Mouse (Mus musculus) gastrocnemius, adult 8-10 months (tissue): Measurements from ENCODE around the gene Hjurp. TPM values are rescaled to one million over a fixed set of nuclear protein-coding genes. Genes with fewer than 3 reads are reported as not detected.
A peak's percentile ranks its signal among the peaks of the same experiment; 100 is the strongest.

Experiments
- DNase-seq, 2 experiments: peaks; one replicate each; pipeline ENCODE4 v3.0.0; 2022; ENCODE audit warnings: low spot score in 2 of 2
- total RNA-seq, 4 experiments: library from RNA; stranded (reverse); gene quantifications; 2 replicates each; pipeline ENCODE4 v1.2.4; 2022

Hjurp gene
- total RNA-seq, 4 experiments from 2014 or later: 4.4 to 6.3 (median 4.7) TPM

DNA sequence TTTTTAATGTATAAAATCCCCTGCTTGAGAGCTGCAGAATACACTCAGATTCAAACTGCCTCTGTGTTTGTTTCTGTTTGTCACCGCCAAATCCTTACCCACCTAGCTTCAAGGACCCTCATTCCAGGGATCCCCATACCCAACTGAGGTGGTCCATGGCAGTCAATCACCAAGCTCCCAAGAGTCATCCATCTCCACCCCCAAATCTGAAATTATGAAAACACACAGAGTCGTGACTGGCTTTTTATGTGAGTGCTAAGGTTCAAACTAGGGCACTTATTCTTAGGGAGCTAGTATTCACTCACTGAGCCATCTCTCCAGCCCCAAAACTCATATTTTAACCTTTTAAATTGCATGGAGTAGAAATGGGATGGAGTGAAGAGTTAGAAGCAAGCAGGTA is 52.1 kb downstream of the Hjurp start:
- peak in 1 of 2 experiments; percentile 1 for DNase-seq

DNA sequence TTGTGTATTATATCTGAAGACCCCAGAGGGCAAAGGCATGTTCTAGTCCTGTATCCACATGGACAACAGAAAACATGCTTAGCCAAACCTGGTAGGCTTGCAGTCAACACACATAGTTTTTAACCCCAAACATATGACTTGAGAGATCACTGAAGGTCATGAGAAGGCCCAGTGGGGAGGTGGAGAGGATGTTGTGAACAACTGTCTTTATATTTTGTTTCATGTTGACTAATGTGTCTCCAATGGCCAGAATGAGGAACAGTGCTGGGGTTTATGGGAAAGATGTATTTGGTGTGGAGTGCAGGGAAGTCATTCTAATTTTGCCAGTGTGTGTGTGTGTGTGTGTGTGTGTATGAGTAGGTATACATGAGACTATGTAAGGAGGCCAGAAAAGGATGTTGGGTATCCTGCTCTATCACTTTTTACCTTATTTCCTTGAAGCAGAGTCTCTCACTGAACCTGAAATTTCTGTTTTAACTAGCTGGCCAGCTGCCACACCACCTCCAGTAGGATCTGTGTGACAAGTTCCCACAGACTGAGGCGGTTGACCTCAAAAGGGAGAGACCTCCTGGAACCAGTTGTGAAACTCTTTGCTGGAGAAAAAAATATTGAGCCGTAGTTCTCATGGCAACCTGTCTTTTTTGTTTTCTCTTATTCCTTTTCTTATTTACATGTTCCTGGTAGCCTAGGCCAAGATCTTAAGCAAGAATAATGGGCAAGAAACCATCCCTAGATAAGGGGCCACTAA is 53.2 kb downstream of the Hjurp start:
- peak in 1 of 2 experiments; percentile 2 for DNase-seq

GRCm38 (mm10) chr1:88223591-88223990 is 53.8 kb downstream of the Hjurp start:
- peak; percentile 5 to 6 for DNase-seq

DNA sequence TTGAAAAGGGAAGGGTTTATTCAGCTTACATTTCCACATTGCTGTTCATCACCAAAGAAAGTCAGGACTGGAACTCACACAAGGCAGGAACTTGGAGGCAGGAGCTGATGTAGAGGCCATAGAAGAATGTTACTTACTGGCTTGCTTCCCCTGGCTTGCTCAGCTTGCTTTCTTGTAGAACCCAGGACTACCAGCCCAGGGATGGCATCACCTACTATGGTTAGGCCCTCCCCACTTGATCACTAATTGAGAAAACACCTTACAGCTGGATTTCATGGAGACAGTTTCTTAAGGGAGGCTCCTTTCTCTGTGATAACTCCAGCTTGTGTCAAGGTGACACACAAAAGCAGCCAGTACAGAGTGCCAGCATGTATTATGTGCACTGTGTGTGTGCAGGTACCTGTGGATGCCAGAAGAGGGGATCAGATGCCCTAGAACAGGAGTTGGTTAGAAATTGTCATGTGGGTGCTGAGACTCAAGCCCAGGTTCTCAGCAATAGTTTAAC is 54.4 kb downstream of the Hjurp start:
- DNase-seq: peak in 1 of 2 experiments; percentile 6

- no peak for DNase-seq
These were observed 55.2 kb downstream of the Hjurp start for GRCm38 (mm10) chr1:88222216-88222615.

DNA sequence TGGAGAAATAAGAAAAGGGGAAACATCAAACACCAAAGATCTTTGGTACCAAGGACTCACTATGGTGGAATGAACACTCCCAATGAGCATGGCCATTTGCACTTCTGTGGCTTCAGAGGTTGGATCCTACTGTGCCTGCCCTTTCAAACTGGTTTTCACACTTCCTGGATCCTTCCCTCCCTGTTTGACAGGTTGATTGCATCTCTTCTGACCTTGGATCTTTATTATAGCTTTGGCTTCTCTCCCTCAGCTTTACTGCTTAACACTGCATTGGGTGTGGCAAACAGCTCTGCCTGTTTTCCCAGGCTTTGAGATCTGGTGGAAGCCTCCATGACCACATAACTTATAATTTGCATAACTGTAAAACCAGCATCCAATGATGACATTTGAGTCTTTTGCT is 57.1 kb downstream of the Hjurp start:
- no peak for DNase-seq

DNA sequence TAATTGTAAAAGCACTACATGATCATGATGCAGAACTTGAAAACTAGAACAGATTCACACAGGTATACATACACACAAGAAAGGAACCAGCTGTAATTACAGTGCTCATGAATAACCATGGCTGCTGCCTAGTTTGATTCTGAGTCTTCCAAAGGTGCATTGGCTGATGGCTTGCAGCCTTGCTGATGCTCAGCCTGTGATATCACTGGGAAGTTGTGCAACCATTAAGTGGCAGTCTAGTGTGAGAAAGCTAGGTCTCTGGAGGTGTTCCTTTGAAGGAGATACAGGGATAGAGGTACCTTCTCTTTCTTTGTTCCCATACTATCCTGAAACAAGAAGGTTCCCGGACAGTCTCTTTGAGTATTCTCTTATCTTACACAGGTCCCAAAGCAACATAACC is 58.4 kb downstream of the Hjurp start:
- no peak for DNase-seq

DNA sequence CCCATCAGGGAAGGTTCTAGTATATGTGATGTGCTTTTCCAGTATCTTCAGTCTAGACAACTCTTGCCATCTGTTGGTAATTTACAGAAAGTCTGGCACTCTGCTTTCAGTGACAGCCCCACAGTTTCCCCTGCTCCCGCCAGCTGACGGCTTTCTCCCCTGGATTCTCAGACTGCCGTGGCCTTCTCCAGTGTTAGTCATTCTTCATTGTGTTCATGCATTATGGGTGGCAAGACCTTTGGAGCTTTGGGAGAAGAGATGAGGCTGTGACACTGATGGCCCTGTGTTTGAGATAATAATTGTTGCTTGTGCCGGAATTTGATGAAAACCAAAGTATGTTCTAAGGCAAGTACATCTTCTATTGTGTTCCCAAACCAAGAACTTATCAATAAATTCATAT is 58.8 kb downstream of the Hjurp start:
- no peak for DNase-seq

DNA sequence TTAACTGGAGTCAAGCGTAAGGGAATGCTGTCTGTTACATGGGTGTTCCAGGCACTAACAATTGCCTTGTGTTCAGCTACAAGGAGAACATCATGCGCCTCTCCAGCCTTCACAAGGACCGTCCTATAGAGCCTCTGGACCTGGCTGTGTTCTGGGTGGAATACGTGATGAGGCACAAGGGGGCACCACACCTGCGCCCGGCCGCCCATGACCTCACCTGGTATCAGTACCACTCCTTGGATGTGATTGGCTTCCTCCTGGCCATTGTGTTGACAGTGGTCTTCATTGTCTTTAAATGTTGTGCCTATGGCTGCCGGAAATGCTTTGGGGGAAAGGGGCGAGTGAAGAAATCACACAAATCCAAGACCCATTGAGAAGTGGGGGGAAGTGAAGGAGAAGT is 59.4 kb downstream of the Hjurp start:
- DNase-seq: peak in 1 of 2 experiments; percentile 14

DNA sequence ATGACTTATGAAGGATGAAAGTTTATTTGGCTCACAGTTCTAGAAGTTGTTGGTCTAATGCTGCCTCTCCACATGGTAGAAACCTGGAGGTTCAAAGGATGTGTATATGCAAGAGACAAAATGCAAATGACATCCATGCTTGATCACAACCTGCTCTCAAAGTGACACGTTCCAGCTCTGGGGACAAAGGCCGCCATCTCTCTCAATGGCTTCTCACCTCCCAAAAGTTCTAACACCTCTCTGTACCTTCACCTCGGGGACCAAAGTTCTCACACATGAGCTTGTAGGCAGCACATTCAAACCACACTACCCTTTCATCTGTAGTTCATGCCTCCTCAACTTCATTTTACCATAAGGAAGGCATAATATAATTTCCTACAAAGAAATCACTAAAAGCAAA is 59.9 kb downstream of the Hjurp start:
- no peak for DNase-seq

DNA sequence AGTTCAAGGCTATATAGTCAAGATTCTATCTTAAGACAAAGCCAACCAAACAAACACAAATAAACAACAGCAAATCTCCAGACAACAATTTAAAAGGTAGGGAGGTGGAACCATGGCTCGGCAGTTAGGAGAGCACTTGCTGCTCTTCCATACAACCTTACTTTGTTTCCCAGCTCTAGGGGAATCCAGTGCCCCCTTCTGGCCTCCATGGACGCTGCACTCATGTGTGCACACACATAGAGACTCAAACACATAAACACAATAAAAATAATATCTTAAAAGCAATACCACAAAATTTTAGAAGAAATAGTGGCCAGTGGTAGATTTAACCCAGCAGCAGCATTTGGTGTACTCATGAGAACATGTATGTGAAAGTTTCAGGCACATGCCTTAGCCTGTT is 60.3 kb downstream of the Hjurp start:
- DNase-seq: no peak

DNA sequence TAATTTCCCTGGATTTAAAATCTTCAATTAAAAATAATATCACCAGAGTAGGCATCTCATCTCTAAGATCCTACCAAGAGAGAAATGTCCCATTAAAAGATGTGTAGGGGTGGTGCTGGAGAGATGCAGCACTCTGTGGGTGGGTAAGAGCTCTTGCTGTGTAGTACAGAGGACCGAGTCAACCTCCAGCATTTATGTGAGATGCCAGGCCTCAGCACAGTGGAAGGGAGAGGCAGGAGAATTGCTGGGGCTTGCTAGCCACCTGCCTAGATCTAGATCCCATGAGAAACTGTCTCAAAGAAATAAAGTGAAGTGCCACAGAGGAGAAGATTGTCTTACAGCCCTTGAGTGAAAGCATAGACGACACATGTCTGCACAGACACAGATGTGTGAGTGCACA is 60.9 kb downstream of the Hjurp start:
- DNase-seq: no peak

- DNase-seq: no peak
These were observed 61.7 kb downstream of the Hjurp start for GRCm38 (mm10) chr1:88215466-88216380.

DNA sequence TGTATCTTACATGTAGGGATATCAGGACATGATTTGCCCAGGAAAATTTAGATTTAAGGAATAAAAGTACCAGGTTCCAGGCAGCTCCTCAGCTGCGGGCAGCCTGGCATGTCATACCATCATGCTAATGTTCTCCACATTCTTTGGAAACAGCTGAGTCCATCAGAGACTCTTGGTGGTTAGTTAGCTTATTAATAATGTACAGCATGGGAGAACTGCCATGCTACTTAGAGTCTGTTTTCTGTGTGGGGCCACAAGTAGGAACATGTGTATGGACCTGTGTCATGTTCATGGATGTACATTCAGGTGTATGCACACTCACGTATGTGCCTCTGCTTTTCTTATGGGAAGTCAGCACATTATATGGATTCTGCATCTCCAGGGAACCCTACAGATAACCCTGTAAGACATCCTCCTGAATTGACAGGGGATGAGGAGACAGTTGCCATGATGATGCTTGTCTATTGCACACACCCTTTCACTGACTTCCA is 62.9 kb downstream of the Hjurp start:
- no peak for DNase-seq

- DNase-seq: peak in 1 of 2 experiments; percentile 7
These were observed 63.5 kb downstream of the Hjurp start for GRCm38 (mm10) chr1:88213766-88214461.

GRCm38 (mm10) chr1:88213061-88213460 is 64.4 kb downstream of the Hjurp start:
- DNase-seq: no peak

Other genes with a start within 250 kb of the Hjurp start
- gene Ugt1a10, start 222.2 kb downstream of the Hjurp start, total RNA-seq: not detected
- gene Ugt1a9, start 206.8 kb downstream of the Hjurp start, total RNA-seq: not detected
- gene Ugt1a8, start 189.8 kb downstream of the Hjurp start, total RNA-seq: not detected
- gene Ugt1a7c, start 182.6 kb downstream of the Hjurp start, total RNA-seq: under 1 TPM in 2 of 4 experiments, not detected in 2; 0.11 to 0.44 TPM
- 1 to 10 TPM in 1 of 4 experiments, under 1 TPM in 1, not detected in 2; 0.72 to 1.3 TPM for gene Ugt1a6b, start 174.4 kb downstream of the Hjurp start, total RNA-seq
- 1 to 10 TPM in 1 of 4 experiments, under 1 TPM in 3; 0.22 to 2.0 (median 0.47) TPM for gene Ugt1a6a, start 142.8 kb downstream of the Hjurp start, total RNA-seq
- gene Ugt1a5, start 111.6 kb downstream of the Hjurp start, total RNA-seq: not detected
- gene Ugt1a2, start 77.0 kb downstream of the Hjurp start, total RNA-seq: under 1 TPM in 1 of 4 experiments, not detected in 3; 0.16 TPM
- gene Dnajb3, start 71.9 kb downstream of the Hjurp start, total RNA-seq: not detected
- under 1 TPM in 2 of 4 experiments, not detected in 2; 0.12 to 0.46 TPM for gene Ugt1a1, start 65.7 kb downstream of the Hjurp start, total RNA-seq
- gene Mroh2a, start 50.6 kb downstream of the Hjurp start, total RNA-seq: not detected
- not detected for gene Trpm8, start within 50 bp of the Hjurp start, total RNA-seq
- gene Spp2, start 129.3 kb upstream of the Hjurp start, total RNA-seq: not detected
- not detected for gene Glrp1, start 232.4 kb upstream of the Hjurp start, total RNA-seq